Mouse (Mus musculus) hematopoietic stem cell, adult 5-6 weeks (primary cell): ENCODE measurements around the gene Man1a. TPM values are rescaled to one million over a fixed set of nuclear protein-coding genes. Genes with fewer than 3 reads are reported as not detected.

Experiments
- ATAC-seq, 2 experiments: fragments of 125-278 bp in 1 of 2; replicated peaks in 1 of 2; 2 replicates each; pipeline ENCODE4 v1.8.0; 2016 to 2017; ENCODE audit warnings: inconsistent platforms in 2 of 2, mild to moderate bottlenecking in 2 of 2, moderate number of reproducible peaks in 2 of 2, low read depth in 1 of 2, moderate TSS enrichment in 1 of 2; ENCODE audit not compliant: low FRiP score in 2 of 2, poor library complexity in 2 of 2, severe bottlenecking in 2 of 2, insufficient read depth in 1 of 2, low TSS enrichment in 1 of 2
- total RNA-seq: library from RNA; stranded (forward); fragments of 172-1452, 232-1000 nt; gene quantifications from 2 replicates; pipeline ENCODE4 v1.2.3, GENCODE M21; 2017

Man1a gene
- total RNA-seq, 1 experiment from 2014 or later = 101 TPM

GRCm38 (mm10) chr10:54069412-54069811, 7.0 kb downstream of the Man1a start:
- ATAC-seq = no peak

DNA sequence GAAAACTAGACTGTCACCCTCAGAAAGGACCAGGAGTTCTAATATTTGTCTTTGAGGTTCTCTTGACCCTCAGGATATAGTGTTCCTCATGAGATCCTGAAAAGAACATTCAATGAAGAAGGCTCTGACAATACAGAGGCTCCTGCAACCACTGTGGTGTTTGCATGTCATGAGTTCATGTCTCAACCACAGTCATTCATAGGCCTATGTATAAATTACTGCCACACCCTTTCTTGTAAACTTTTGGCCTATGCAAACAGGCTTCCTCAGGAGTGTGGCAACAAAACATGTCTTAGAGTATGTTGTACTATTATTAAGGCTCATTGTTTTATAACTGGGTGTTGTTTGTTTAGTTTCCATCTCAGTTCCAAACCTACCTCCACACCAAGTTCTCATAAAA, 9.7 kb downstream of the Man1a start:
- no peak for ATAC-seq

DNA sequence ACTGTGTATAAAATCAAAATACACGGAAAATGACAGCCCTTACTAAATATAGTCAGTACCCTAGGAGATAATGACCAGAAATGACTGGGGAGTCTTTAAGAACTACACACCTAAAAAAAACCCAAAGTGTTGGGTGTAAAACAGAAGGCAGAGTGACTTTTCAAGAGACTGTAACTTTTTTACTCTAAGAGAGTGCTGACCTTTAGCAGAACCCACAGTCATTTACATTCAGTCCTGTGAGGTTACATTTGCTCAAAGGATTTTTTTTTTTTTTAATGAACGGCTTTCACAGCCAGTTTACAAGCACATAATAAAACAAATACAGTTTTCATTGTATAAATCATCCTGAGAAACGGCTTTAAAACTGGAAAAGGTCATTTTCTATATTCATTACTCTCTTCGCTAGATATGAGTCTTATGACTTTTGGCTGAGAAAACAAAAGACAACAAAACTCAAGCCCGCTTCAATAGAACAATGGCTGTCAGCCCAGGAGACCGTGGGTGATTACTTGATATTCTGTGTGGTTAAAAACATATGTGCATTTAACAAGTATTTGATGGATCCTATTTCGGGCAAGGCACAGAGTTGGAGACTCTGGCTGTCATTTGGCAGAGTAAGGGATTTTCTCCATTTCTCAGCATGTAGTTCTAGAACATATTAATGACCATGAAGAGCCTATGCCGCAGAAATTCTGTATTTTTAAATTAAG, 12.7 kb downstream of the Man1a start:
- ATAC-seq = no peak

DNA sequence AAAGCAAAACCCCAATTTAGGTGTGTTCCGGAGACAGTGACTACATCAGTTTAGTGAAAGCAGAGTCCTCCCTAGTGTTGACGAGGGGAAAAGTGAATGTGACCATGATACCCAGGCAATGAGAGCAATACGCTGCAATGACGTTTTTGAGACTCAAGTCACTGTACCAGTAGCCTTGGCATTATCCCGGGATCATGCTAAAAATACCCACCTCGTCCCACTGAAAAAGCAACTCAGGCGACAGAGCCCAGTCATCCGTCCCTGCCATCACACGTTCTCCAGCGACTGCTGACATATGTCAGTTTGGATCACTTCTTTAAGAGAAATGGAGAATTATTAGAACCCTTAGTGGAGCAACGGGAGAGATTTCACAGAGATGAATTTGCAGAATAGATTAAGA, 13.6 kb downstream of the Man1a start:
- ATAC-seq = no peak

GRCm38 (mm10) chr10:54061159-54061558, 15.2 kb downstream of the Man1a start:
- no peak for ATAC-seq

DNA sequence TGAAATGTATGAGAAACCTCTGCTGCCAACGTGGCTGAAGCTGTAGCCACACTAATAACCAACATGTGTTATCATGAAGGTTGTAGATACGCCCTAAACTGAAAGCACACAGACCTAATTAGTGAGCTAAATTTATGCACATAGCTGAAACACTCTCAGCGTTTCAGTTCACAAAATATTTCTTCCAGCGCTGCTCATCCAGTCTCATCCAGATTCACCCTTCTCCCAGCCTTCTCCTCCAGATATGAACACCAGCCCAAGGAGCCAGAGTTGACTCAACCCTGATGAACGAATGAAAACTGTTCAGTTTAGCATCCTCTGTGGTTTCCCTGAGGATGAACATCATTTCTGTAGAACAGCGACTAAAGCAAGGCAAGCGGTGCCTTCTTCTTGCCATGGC, 15.8 kb downstream of the Man1a start:
- ATAC-seq = no peak

GRCm38 (mm10) chr10:54059679-54060249, 16.6 kb downstream of the Man1a start:
- no peak for ATAC-seq

DNA sequence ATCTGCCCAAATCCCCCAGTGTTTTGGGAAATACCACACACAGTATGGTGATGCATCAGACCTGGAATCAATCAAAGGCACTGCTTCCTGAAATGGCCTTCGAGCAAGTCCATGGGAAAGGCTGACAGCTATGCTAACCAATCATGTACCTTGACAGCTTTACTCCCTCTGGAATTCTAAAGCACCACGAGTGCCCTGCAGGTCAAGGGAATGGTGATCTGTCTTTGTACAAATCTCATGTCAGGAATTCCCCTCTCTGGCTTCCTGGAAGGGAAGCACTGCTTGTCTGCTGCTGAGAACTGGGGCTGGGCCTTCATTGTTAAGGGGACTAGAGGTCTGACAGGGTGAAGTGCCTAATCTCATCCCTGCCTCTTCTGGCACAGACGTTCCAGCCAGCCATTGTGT, 17.3 kb downstream of the Man1a start:
- ATAC-seq = no peak

DNA sequence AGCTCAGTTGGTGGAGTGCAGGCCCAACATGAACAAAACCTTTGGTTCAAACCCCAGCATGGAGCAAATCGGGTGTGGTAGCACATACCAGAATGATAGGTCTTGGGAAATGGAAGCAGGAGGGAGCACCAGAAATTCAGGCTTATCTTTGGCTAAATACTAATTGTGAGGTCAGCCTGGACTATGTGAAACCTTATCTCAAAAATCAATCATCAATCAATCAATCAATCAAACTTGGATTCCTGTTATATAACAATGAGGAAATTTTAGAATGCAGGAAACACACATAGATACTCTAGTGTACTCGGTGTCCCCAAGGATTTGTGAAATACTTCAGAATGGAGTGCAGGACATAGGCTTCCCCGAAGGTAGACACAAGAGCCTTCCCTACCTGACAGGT, 17.8 kb downstream of the Man1a start:
- no peak for ATAC-seq

- ATAC-seq = no peak
Measured at GRCm38 (mm10) chr10:54054188-54054587, 22.2 kb downstream of the Man1a start.

DNA sequence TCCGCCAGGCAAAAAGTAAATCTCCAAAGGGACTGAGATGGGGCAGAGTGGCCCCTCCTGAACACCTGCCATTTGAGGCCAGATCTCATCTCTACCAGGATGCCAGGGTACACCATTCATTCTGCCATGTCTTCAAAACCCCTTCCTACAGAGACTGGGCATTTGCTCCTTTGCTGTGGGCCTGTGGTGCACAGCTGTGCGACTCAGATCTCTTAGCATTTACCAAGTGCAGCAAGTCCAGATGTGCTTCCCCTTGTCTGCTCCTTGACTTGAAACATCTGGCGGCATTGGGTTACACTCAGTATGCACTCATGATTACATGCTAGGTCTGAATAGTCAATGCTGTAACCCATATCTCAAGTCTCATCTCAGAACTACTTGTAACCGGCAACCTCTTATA, 28.5 kb downstream of the Man1a start:
- ATAC-seq = no peak

DNA sequence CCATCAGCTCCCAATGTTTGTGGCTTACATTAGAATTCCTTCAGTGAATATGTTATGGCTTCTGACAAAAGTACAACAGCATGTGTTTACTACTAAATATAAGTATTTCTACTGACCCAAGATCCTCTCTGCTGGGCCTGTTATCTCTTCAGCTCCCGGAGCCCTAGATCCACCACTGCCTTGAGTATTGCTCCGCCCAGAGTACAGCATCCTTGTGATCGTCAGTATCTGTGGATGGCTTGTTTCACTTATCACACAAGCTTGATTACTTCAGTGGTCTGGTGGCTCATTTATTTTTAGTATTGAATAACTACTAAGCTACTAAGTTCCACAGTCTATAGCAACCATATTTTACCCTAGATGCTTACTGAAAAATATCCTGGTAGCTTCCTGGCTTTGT, 33.1 kb downstream of the Man1a start:
- no peak for ATAC-seq

DNA sequence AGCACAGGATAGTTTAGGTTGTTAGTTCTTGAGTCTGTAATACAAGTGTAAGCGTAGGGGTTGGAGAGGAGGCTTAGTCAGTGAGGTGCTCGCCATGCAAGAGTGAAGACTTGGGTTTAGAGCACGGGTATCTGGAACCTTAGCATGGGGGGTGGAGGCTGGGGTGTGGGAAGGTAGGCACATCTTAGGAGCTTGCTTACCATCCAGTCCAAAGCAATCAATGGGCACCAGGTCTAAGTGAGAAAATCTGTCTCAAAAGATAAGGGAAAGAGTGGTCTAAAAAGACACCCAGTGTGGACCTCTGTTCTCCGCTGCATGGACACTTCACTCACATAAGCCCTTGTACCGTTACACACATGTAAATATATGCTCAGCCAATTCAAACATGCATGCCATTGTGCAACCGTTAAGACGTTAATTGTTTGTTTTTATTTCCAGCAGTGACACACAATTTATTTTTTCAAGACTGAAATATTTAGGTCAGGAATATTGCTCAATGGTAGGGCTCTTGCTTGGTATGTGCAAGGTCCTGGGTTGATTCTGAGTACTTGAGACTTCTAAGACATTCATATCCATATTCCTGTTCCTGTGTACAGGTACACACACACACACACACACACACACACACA, 34.1 kb downstream of the Man1a start:
- no peak for ATAC-seq

DNA sequence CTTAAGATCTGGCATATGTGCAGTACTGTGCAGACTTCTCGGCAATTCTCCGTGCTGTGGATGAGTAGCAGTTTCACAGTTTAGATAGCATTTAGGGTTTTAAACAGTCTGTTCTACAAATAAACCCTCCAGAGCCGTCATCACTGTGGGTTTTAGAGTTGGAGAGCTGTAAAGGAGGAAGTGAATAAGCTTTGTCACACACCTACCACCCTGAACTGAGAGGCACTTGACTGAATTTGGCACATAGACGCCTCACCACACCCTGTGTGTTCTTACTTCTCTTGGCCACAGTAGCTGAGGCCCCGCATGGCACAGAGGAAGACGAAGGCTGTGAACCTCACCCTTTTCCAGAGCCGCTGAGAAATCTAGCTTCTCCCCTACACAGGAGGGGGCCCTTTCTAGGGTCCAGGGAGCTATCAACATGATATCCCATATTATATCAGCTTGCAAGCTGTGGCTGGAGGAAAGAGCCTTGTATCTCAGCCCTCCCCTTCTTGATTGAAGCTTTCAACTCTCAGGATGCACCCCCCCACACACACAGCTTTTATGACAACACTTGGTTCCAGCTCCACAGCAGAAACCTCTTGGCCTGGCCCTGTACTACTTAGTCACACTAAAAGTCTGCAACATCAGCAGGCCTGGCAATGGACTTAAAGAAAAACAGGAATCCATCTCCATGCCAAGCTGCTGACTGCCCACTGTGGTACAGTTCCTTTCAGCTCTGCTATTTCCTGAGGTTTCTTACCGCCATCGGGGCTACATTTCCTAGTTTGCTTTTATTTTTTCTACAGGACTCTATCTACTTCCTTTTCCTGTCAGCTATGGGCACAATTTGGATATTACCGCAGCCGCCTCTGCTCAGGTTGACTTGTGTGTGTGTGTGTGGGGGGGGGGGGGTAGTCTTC, 35.9 kb downstream of the Man1a start:
- peak; percentile 89 to 92 for ATAC-seq

DNA sequence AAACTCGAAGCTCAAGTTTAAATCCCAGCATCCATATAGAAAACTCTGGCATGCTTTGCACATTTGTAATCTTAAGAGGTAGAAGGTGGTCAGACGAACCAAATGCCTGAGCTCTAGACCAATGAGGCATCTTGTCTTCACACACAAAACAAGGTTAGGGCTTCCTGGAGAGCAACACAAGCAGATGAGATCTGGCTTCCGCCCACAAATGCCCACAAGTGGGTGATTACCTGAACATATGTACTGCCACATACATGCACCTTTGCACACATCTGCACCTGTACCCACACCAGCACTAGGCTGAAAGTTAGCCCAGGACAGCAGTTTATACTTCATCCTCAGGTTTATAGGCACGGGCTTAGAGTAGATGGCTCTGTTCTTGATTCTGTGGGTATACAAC, 36.7 kb downstream of the Man1a start:
- peak in 1 of 2 experiments; percentile 15; a peak in 1 of 4 replicates for ATAC-seq

- ATAC-seq = peak in 1 of 2 experiments; percentile 29; a peak in 1 of 4 replicates
Measured at GRCm38 (mm10) chr10:54038734-54039133, 37.7 kb downstream of the Man1a start.

DNA sequence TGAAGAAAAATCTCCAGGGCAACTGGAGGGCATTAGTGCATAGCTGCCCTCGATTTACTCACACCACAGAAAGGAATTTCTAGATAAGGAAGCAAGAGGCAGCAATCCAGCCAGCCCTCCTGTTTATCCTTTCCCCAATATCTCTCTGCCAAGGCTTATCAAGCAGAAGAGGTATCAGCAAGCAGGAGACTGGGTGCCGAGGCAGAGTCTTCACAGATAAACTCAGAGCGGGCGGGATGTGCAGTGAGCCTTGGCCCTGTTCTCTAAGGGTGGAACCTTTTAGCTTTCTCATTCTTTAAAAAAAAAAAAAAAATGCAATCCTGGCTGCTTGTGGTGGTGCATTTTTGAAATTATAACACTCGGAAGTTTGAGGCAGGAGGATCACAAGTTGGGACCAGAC, 38.2 kb downstream of the Man1a start:
- no peak for ATAC-seq
